Mouse (Mus musculus): ENCODE results near the gene Knl1. TPM values are rescaled to one million over a fixed set of nuclear protein-coding genes. Genes with fewer than 3 reads are reported as not detected.
"Not testable (repeated sequence)": the region's sequence is repeated elsewhere in the genome, so short reads cannot be mapped to it uniquely, and the experiment has no call there.

Gene Knl1
- polyA plus RNA-seq (2016; fragmentation: Nextera tagmentation; extraction: Ambion mirVana) = 68.5 and 74.0 TPM in 2 replicates

- H3K27ac ChIP-seq = peak within 1 kb of the TSS; percentile 97
- H3K36me3 ChIP-seq (replicated peaks) = peaks cover 18% of the 10 kb centered on the region
- under 1% methylated on average over 77 of the region's 77 CpGs for WGBS
- H3K27me3 ChIP-seq (ENCODE audit: poor library complexity, severe bottlenecking) = no peaks in the 10 kb centered on the region
- DNase-seq (ENCODE audit: extremely low spot score, low spot score) = peak; percentile 98
- H3K4me1 ChIP-seq = peaks cover 27% of the 10 kb centered on the region
- peak within 1 kb of the TSS; percentile 83 for H3K4me3 ChIP-seq
- H3K9me3 ChIP-seq = no peaks in the 10 kb centered on the region
Measured at GRCm38 (mm10) chr2:119046649-119047611, at the start of gene Knl1. Gene Knl1 (plus strand): TSS chr2:119047119.

GRCm38 (mm10) chr2:118998115-118998866 is 48.6 kb upstream of the Knl1 start:
- DNase-seq (ENCODE audit: extremely low spot score, low spot score) = no peak
- WGBS = 79% methylated on average over 6 of the region's 6 CpGs

GRCm38 (mm10) chr2:118999025-118999639 is 47.8 kb upstream of the Knl1 start:
- Histone ChIP-seq H3K4me1 (peaks cover 30% of the 10 kb centered on the region), H3K36me3 (replicated peaks) (no peaks in the 10 kb centered on the region), H3K27me3 (ENCODE audit: poor library complexity, severe bottlenecking) (peaks cover 31% of the 10 kb centered on the region), H3K27ac (no peak overlapping the region), H3K9me3 (no peaks in the 10 kb centered on the region), H3K4me3 (no peak overlapping the region)
- DNase-seq (ENCODE audit: extremely low spot score, low spot score) = no peak
- whole genome bisulfite sequencing = 59% methylated on average over 3 of the region's 3 CpGs

More at GRCm38 (mm10) chr2:118998115-118998866, 48.6 kb upstream of the Knl1 start:
- Histone ChIP-seq H3K4me1 (peaks cover 30% of the 10 kb centered on the region), H3K27ac (no peak overlapping the region), H3K9me3 (no peaks in the 10 kb centered on the region), H3K4me3 (no peak overlapping the region), H3K36me3 (replicated peaks) (no peaks in the 10 kb centered on the region), H3K27me3 (ENCODE audit: poor library complexity, severe bottlenecking) (peaks cover 31% of the 10 kb centered on the region)

- Histone ChIP-seq H3K9me3 (no peaks in the 10 kb centered on the region), H3K27ac (no peak overlapping the region), H3K4me3 (no peak overlapping the region), H3K27me3 (ENCODE audit: poor library complexity, severe bottlenecking) (no peaks in the 10 kb centered on the region), H3K36me3 (replicated peaks) (no peaks in the 10 kb centered on the region), H3K4me1 (no peaks in the 10 kb centered on the region)
- WGBS = 85% methylated on average over 7 of the region's 7 CpGs
- DNase-seq (ENCODE audit: extremely low spot score, low spot score) = no peak
Measured at GRCm38 (mm10) chr2:119006886-119007285, 40.0 kb upstream of the Knl1 start.

GRCm38 (mm10) chr2:119009376-119009775 is 37.5 kb upstream of the Knl1 start:
- no peaks in the 10 kb centered on the region for H3K9me3 ChIP-seq
- WGBS = 95% methylated on average over 2 of the region's 2 CpGs

GRCm38 (mm10) chr2:119014989-119015388 is 31.9 kb upstream of the Knl1 start:
- H3K36me3 ChIP-seq (replicated peaks) = peaks cover 24% of the 10 kb centered on the region
- 85% methylated on average over 7 of the region's 7 CpGs for WGBS
- DNase-seq (ENCODE audit: extremely low spot score, low spot score) = no peak

More at GRCm38 (mm10) chr2:119009376-119009775, 37.5 kb upstream of the Knl1 start:
- no peaks in the 10 kb centered on the region for H3K27me3 ChIP-seq (ENCODE audit: poor library complexity, severe bottlenecking)
- H3K4me3 ChIP-seq = no peak overlapping the region
- H3K27ac ChIP-seq = no peak overlapping the region
- no peak for DNase-seq (ENCODE audit: extremely low spot score, low spot score)
- H3K36me3 ChIP-seq (replicated peaks) = no peaks in the 10 kb centered on the region
- H3K4me1 ChIP-seq = no peaks in the 10 kb centered on the region

GRCm38 (mm10) chr2:119015604-119016180 is 31.2 kb upstream of the Knl1 start:
- no peak overlapping the region for H3K4me3 ChIP-seq
- DNase-seq (ENCODE audit: extremely low spot score, low spot score) = no peak

More at GRCm38 (mm10) chr2:119014989-119015388, 31.9 kb upstream of the Knl1 start:
- Histone ChIP-seq H3K4me1 (peaks cover 11% of the 10 kb centered on the region), H3K27ac (no peak overlapping the region), H3K9me3 (no peaks in the 10 kb centered on the region; the same call in 1 of the 2 replicates), H3K27me3 (ENCODE audit: poor library complexity, severe bottlenecking) (no peaks in the 10 kb centered on the region), H3K4me3 (no peak overlapping the region)

GRCm38 (mm10) chr2:119016312-119016711 is 30.6 kb upstream of the Knl1 start:
- not testable (repeated sequence) for H3K9me3 ChIP-seq; DNase-seq (ENCODE audit: extremely low spot score, low spot score); H3K4me3 ChIP-seq; H3K27ac ChIP-seq; H3K27me3 ChIP-seq (ENCODE audit: poor library complexity, severe bottlenecking)
- Histone ChIP-seq H3K4me1 (peaks cover 11% of the 10 kb centered on the region), H3K36me3 (replicated peaks) (peaks cover 36% of the 10 kb centered on the region)
- 81% methylated on average over 4 of the region's 4 CpGs for WGBS

More at GRCm38 (mm10) chr2:119015604-119016180, 31.2 kb upstream of the Knl1 start:
- Histone ChIP-seq H3K9me3 (no peaks in the 10 kb centered on the region; the same call in 1 of the 2 replicates), H3K27me3 (ENCODE audit: poor library complexity, severe bottlenecking) (no peaks in the 10 kb centered on the region), H3K27ac (no peak overlapping the region), H3K36me3 (replicated peaks) (peaks cover 29% of the 10 kb centered on the region), H3K4me1 (peaks cover 11% of the 10 kb centered on the region)
- 84% methylated on average over 12 of the region's 12 CpGs for WGBS

- H3K27me3 ChIP-seq (ENCODE audit: poor library complexity, severe bottlenecking) = no peaks in the 10 kb centered on the region
- DNase-seq (ENCODE audit: extremely low spot score, low spot score) = no peak
- no peak overlapping the region for H3K4me3 ChIP-seq
- 95% methylated on average over 3 of the region's 3 CpGs for WGBS
- H3K36me3 ChIP-seq (replicated peaks) = peaks cover 49% of the 10 kb centered on the region
- H3K4me1 ChIP-seq = peaks cover 11% of the 10 kb centered on the region
- no peaks in the 10 kb centered on the region; the same call in 1 of the 2 replicates for H3K9me3 ChIP-seq
- no peak overlapping the region for H3K27ac ChIP-seq
Measured at GRCm38 (mm10) chr2:119017647-119018046, 29.3 kb upstream of the Knl1 start.

GRCm38 (mm10) chr2:119018391-119019122 is 28.4 kb upstream of the Knl1 start:
- WGBS = 68% methylated on average over 22 of the region's 22 CpGs
- Histone ChIP-seq H3K27me3 (ENCODE audit: poor library complexity, severe bottlenecking) (no peaks in the 10 kb centered on the region), H3K4me3 (no peak overlapping the region), H3K9me3 (no peaks in the 10 kb centered on the region; the same call in 1 of the 2 replicates), H3K36me3 (replicated peaks) (peaks cover 58% of the 10 kb centered on the region), H3K4me1 (peaks cover 11% of the 10 kb centered on the region), H3K27ac (peak overlapping the region; percentile 26; the same call in 1 of the 2 replicates)
- no peak for DNase-seq (ENCODE audit: extremely low spot score, low spot score)

GRCm38 (mm10) chr2:119019131-119019530 is 27.8 kb upstream of the Knl1 start:
- no peak for DNase-seq (ENCODE audit: extremely low spot score, low spot score)
- Histone ChIP-seq H3K27ac (no peak overlapping the region), H3K9me3 (no peaks in the 10 kb centered on the region; the same call in 1 of the 2 replicates), H3K36me3 (replicated peaks) (peaks cover 61% of the 10 kb centered on the region), H3K27me3 (ENCODE audit: poor library complexity, severe bottlenecking) (no peaks in the 10 kb centered on the region), H3K4me1 (peaks cover 11% of the 10 kb centered on the region), H3K4me3 (no peak overlapping the region)
- WGBS = 16% methylated on average over 5 of the region's 5 CpGs
